Mouse (Mus musculus): Measurements from ENCODE around the gene Ulk4. TPM values are rescaled to one million over a fixed set of nuclear protein-coding genes. Genes with fewer than 3 reads are reported as not detected.
A peak's percentile ranks its signal among the peaks of the same experiment; 100 is the strongest.
"Not testable (repeated sequence)": the region's sequence is repeated elsewhere in the genome, so short reads cannot be mapped to it uniquely, and the experiment has no call there.

The Ulk4 gene
- total RNA-seq, 2 experiments from 2014 or later: 2.5 to 2.7 TPM

GRCm38 (mm10) chr9:121249805-121250204, 27.2 kb downstream of the Ulk4 start:
- peak; percentile 17 for DNase-seq

- peak; percentile 92 for DNase-seq
Measured at GRCm38 (mm10) chr9:121247956-121248775, 28.8 kb downstream of the Ulk4 start.

GRCm38 (mm10) chr9:121247047-121247446, 29.9 kb downstream of the Ulk4 start:
- peak; percentile 3 for DNase-seq

GRCm38 (mm10) chr9:121242331-121242730, 34.7 kb downstream of the Ulk4 start:
- no peak for DNase-seq

GRCm38 (mm10) chr9:121241806-121242205, 35.2 kb downstream of the Ulk4 start:
- peak; percentile 21 for DNase-seq

- peak; percentile 2 for DNase-seq
Measured at GRCm38 (mm10) chr9:121241366-121241765, 35.6 kb downstream of the Ulk4 start.

GRCm38 (mm10) chr9:121240242-121240641, 36.8 kb downstream of the Ulk4 start:
- peak; percentile 63 for DNase-seq

- DNase-seq: peak; percentile 3
Measured at GRCm38 (mm10) chr9:121239571-121239970, 37.4 kb downstream of the Ulk4 start.

GRCm38 (mm10) chr9:121218636-121219035, 58.4 kb downstream of the Ulk4 start:
- DNase-seq: peak; percentile 42

- DNase-seq: no peak
Measured at GRCm38 (mm10) chr9:121218230-121218629, 58.8 kb downstream of the Ulk4 start.

GRCm38 (mm10) chr9:121217742-121218141, 59.3 kb downstream of the Ulk4 start:
- DNase-seq: no peak

GRCm38 (mm10) chr9:121216536-121217320, 60.3 kb downstream of the Ulk4 start:
- no peak for DNase-seq

- DNase-seq: peak; percentile 75
Measured at GRCm38 (mm10) chr9:121215349-121216000, 61.5 kb downstream of the Ulk4 start.

GRCm38 (mm10) chr9:121212322-121212721, 64.7 kb downstream of the Ulk4 start:
- no peak for DNase-seq

GRCm38 (mm10) chr9:121205046-121205445, 72.0 kb downstream of the Ulk4 start:
- DNase-seq: no peak

GRCm38 (mm10) chr9:121204149-121204800, 72.7 kb downstream of the Ulk4 start:
- DNase-seq: no peak

- DNase-seq: no peak
Measured at GRCm38 (mm10) chr9:121203686-121204085, 73.3 kb downstream of the Ulk4 start.

GRCm38 (mm10) chr9:121199146-121199685, 77.8 kb downstream of the Ulk4 start:
- DNase-seq: not testable (repeated sequence)

- no peak for DNase-seq
Measured at GRCm38 (mm10) chr9:121196473-121196872, 80.5 kb downstream of the Ulk4 start.

- no peak for DNase-seq
Measured at GRCm38 (mm10) chr9:121195106-121195505, 81.9 kb downstream of the Ulk4 start.

GRCm38 (mm10) chr9:121192601-121193370, 84.2 kb downstream of the Ulk4 start:
- DNase-seq: no peak

All from heart, postnatal 4 days (tissue).